8 mouse cellular contexts compared by ENCODE assay signal in genomic region chr7:19344237-19344847, GRCm38 (mm10). TPM values are rescaled to one million over a fixed set of nuclear protein-coding genes. Genes with fewer than 3 reads are reported as not detected.
DNase-seq lines count a peak whose midpoint lies in the region; ATAC-seq and TF ChIP-seq lines count a peak whose summit lies in the region.

Gene Ercc1 (plus strand): TSS chr7:19344778.

- WGBS in forebrain, postnatal 0 days = 27% methylated on average over 12 of the region's 12 CpGs
- 30% methylated on average over 12 of the region's 12 CpGs for WGBS in hindbrain, embryonic 12.5 days
- 18% methylated on average over 12 of the region's 12 CpGs for WGBS in liver, embryonic 13.5 days (ENCODE audit: insufficient replicate concordance)
- WGBS in stomach, postnatal 0 days = 19% methylated on average over 12 of the region's 12 CpGs

- intact Hi-C loops in left cerebral cortex, adult 2 months (cut with DNase I) = no loop called here

- H3K9me3 ChIP-seq in forebrain, postnatal 0 days (ENCODE audit: low read length) = no peaks in the 10 kb centered on the region
- no peaks in the 10 kb centered on the region for H3K9me3 ChIP-seq in hindbrain, embryonic 12.5 days (replicated peaks)
- no peaks in the 10 kb centered on the region for H3K9me3 ChIP-seq in liver, embryonic 13.5 days (replicated peaks)
- no peaks in the 10 kb centered on the region for H3K9me3 ChIP-seq in stomach, postnatal 0 days (ENCODE audit: control insufficient read depth, low read length)

- DNase-seq in left cerebral cortex, adult 2 months (ENCODE audit: extremely low spot score in 1 of 2, low spot score in 2 of 2) = peak; percentile 40 to 55
- no peak for DNase-seq in left cerebral cortex, adult 9 months (ENCODE audit: low spot score in 2 of 2)
- DNase-seq in adrenal gland, adult 8-10 months = no peak
- DNase-seq in forebrain, postnatal 0 days = no peak
- no peak for DNase-seq in liver, embryonic 13.5 days
- DNase-seq in stomach, postnatal 0 days (ENCODE audit: low spot score) = peak; percentile 27
- no peak for DNase-seq in frontal cortex, postnatal 25 days (ENCODE audit: low spot score in 2 of 2)

- no peak; the same call in 1 of the 2 replicates for ATAC-seq in forebrain, postnatal 0 days
- ATAC-seq in hindbrain, embryonic 12.5 days (ENCODE audit: low FRiP score) = peak; percentile 7
- no peak for ATAC-seq in liver, embryonic 13.5 days (ENCODE audit: low read depth)
- peak; percentile 4; the same call in 1 of the 2 replicates for ATAC-seq in stomach, postnatal 0 days (ENCODE audit: low FRiP score, low TSS enrichment)

- TF ChIP-seq CTCF in left cerebral cortex, adult 2 months (IDR thresholded peaks at IDR 0.05) = no peak
- no peak for TF ChIP-seq CTCF in forebrain, postnatal 0 days (IDR thresholded peaks at IDR 0.05; ENCODE audit: low read depth)
- no peak for TF ChIP-seq CTCF in stomach, postnatal 0 days (IDR thresholded peaks at IDR 0.05; ENCODE audit: low read depth)

- peak within 1 kb of the TSS; percentile 92 for H3K27ac ChIP-seq in left cerebral cortex, adult 2 months
- peak within 1 kb of the TSS; percentile 89 for H3K27ac ChIP-seq in forebrain, postnatal 0 days (ENCODE audit: low read depth, low read length)
- peak within 1 kb of the TSS; percentile 85 for H3K27ac ChIP-seq in hindbrain, embryonic 12.5 days
- H3K27ac ChIP-seq in liver, embryonic 13.5 days = peak within 1 kb of the TSS; percentile 70; the same call in 1 of the 2 replicates
- H3K27ac ChIP-seq in stomach, postnatal 0 days (replicated peaks) = peak within 1 kb of the TSS; percentile 87

- H3K36me3 ChIP-seq in forebrain, postnatal 0 days (ENCODE audit: insufficient read depth) = peaks cover 16% of the 10 kb centered on the region
- peaks cover 16% of the 10 kb centered on the region for H3K36me3 ChIP-seq in hindbrain, embryonic 12.5 days
- H3K36me3 ChIP-seq in liver, embryonic 13.5 days = peaks cover 9% of the 10 kb centered on the region
- no peaks in the 10 kb centered on the region for H3K36me3 ChIP-seq in stomach, postnatal 0 days (ENCODE audit: control insufficient read depth, insufficient read depth, low read length)

- H3K4me2 ChIP-seq in forebrain, postnatal 0 days (ENCODE audit: low read depth) = peak within 1 kb of the TSS; percentile 81
- peak within 1 kb of the TSS; percentile 85 for H3K4me2 ChIP-seq in hindbrain, embryonic 12.5 days (replicated peaks)
- H3K4me2 ChIP-seq in liver, embryonic 13.5 days = peak within 1 kb of the TSS; percentile 85
- H3K4me2 ChIP-seq in stomach, postnatal 0 days (replicated peaks; ENCODE audit: low read depth) = peak within 1 kb of the TSS; percentile 63

- peak within 1 kb of the TSS; percentile 79 for H3K9ac ChIP-seq in forebrain, postnatal 0 days
- H3K9ac ChIP-seq in hindbrain, embryonic 12.5 days = peak within 1 kb of the TSS; percentile 66
- H3K9ac ChIP-seq in liver, embryonic 13.5 days = peak within 1 kb of the TSS; percentile 67
- peak within 1 kb of the TSS; percentile 80 for H3K9ac ChIP-seq in stomach, postnatal 0 days (ENCODE audit: low read length)

- H3K4me3 ChIP-seq in left cerebral cortex, adult 2 months = peak within 1 kb of the TSS; percentile 77
- H3K4me3 ChIP-seq in forebrain, postnatal 0 days (ENCODE audit: low read depth, low read length) = peak within 1 kb of the TSS; percentile 73
- H3K4me3 ChIP-seq in hindbrain, embryonic 12.5 days = peak within 1 kb of the TSS; percentile 63
- H3K4me3 ChIP-seq in liver, embryonic 13.5 days (replicated peaks) = peak within 1 kb of the TSS; percentile 70
- peak within 1 kb of the TSS; percentile 72 for H3K4me3 ChIP-seq in stomach, postnatal 0 days (ENCODE audit: low read depth, low read length)

- no peaks in the 10 kb centered on the region for H3K27me3 ChIP-seq in forebrain, postnatal 0 days (ENCODE audit: insufficient read depth, low read length)
- peaks cover 24% of the 10 kb centered on the region for H3K27me3 ChIP-seq in hindbrain, embryonic 12.5 days
- peaks cover 46% of the 10 kb centered on the region for H3K27me3 ChIP-seq in liver, embryonic 13.5 days
- H3K27me3 ChIP-seq in stomach, postnatal 0 days (ENCODE audit: control insufficient read depth, insufficient read depth, low read length) = no peaks in the 10 kb centered on the region

- TF ChIP-seq EP300 in stomach, postnatal 0 days (optimal IDR thresholded peaks at IDR 0.05) = no peak

- peaks cover 19% of the 10 kb centered on the region for H3K4me1 ChIP-seq in forebrain, postnatal 0 days (ENCODE audit: insufficient read depth)
- peaks cover 36% of the 10 kb centered on the region for H3K4me1 ChIP-seq in hindbrain, embryonic 12.5 days
- peaks cover 42% of the 10 kb centered on the region for H3K4me1 ChIP-seq in liver, embryonic 13.5 days (replicated peaks)
- 0 out of 2 replicates have a peak, but pooled peaks cover 2% of the 10 kb centered on the region for H3K4me1 ChIP-seq in stomach, postnatal 0 days (replicated peaks; ENCODE audit: control insufficient read depth, insufficient read depth)

RNA-seq across cellular contexts. Expression of gene Ercc1, which starts in this region (rescaled TPM):
- total RNA-seq in left cerebral cortex, adult 2 months (2021) = 10 to 100 TPM; 48.9 to 51.8 TPM
- 10 to 100 TPM; 32.4 to 56.3 (median 41.6) TPM for total RNA-seq in adrenal gland, adult 8-10 months (2022)
- 56.6 and 73.6 TPM in 2 replicates for total RNA-seq in forebrain, postnatal 0 days (2014; rRNA removed)
- polyA plus RNA-seq in forebrain, postnatal 0 days (2015; fragmentation: Nextera tagmentation; extraction: Ambion mirVana) = 80.5 and 81.0 TPM in 2 replicates
- 95.6 and 96.8 TPM in 2 replicates for polyA plus RNA-seq in hindbrain, embryonic 12.5 days (2016; fragmentation: Nextera tagmentation; extraction: Ambion mirVana)
- polyA plus RNA-seq in liver, embryonic 13.5 days (2015; fragmentation: Nextera tagmentation; extraction: Ambion mirVana) = 19.1 and 21.0 TPM in 2 replicates
- 32.8 and 36.9 TPM in 2 replicates for polyA plus RNA-seq in stomach, postnatal 0 days (2015; fragmentation: Nextera tagmentation; extraction: Ambion mirVana)

Comparison
In these comparisons a context has a peak if more than half of its experiments do, and no peak if none do; other contexts are left out.
1. DNase-seq: peak in left cerebral cortex, adult 2 months (2 of 2) and stomach, postnatal 0 days (single experiment); none in left cerebral cortex, adult 9 months (0 of 2), adrenal gland, adult 8-10 months (single experiment), forebrain, postnatal 0 days (single experiment), liver, embryonic 13.5 days (single experiment) and frontal cortex, postnatal 25 days (0 of 2).
2. ATAC-seq: peak in hindbrain, embryonic 12.5 days (single experiment) and stomach, postnatal 0 days (single experiment); none in forebrain, postnatal 0 days (single experiment) and liver, embryonic 13.5 days (single experiment).
3. Peak in every context shown above with its lines, with median percentiles within 50 percentile points of each other: H3K27ac ChIP-seq, H3K4me3 ChIP-seq, H3K4me2 ChIP-seq and H3K9ac ChIP-seq.